Mouse (Mus musculus) intestine, postnatal 0 days (tissue): ENCODE results near the gene Macrod1. TPM values are rescaled to one million over a fixed set of nuclear protein-coding genes. Genes with fewer than 3 reads are reported as not detected.

Experiments used
- ATAC-seq: fragments of 200-750 bp; cut with Nextera tagmentation; 2 replicates; pipeline ENCODE4 v1.8.0; 2017; ENCODE audit warnings: mild to moderate bottlenecking, moderate TSS enrichment, moderate library complexity
- H3K27ac ChIP-seq: fragments of 300-500 bp; sonication (generic); 2 replicates; pipeline ENCODE4 v1.5.1; 2014; ENCODE audit warnings: mild to moderate bottlenecking, low read depth, low read length, moderate library complexity
- H3K27me3 ChIP-seq: fragments of 300-500 bp; sonication (generic); replicated peaks from 2 replicates; pipeline ENCODE4 v1.6.1; 2014; ENCODE audit warnings: low read length, mixed read lengths; ENCODE audit not compliant: control insufficient read depth, insufficient read depth
- H3K36me3 ChIP-seq: fragments of 300-500 bp; sonication (generic); 2 replicates; pipeline ENCODE4 v1.6.1; 2014; ENCODE audit warnings: mild to moderate bottlenecking, moderate library complexity; ENCODE audit not compliant: control insufficient read depth, insufficient read depth
- H3K4me1 ChIP-seq: fragments of 300-500 bp; sonication (generic); replicated peaks from 2 replicates; pipeline ENCODE4 v1.6.1; 2014; ENCODE audit warnings: antibody characterized with exemption, low read length, mixed read lengths; ENCODE audit not compliant: control insufficient read depth, insufficient read depth
- H3K4me2 ChIP-seq: fragments of 300-500 bp; sonication (generic); replicated peaks from 2 replicates; pipeline ENCODE4 v1.6.1; 2014; ENCODE audit warnings: low read depth, mild to moderate bottlenecking, moderate library complexity
- H3K4me3 ChIP-seq: fragments of 300-500 bp; sonication (generic); 2 replicates; pipeline ENCODE4 v1.5.1; 2014; ENCODE audit warnings: low read depth, low read length
- H3K9ac ChIP-seq: fragments of 300-500 bp; sonication (generic); 2 replicates; pipeline ENCODE4 v1.6.1; 2014; ENCODE audit warnings: mild to moderate bottlenecking, low read depth, low read length
- H3K9me3 ChIP-seq: fragments of 300-500 bp; sonication (generic); 2 replicates; pipeline ENCODE4 v1.6.1; 2016; ENCODE audit warnings: mixed run types; ENCODE audit not compliant: control insufficient read depth
- CTCF ChIP-seq: sonication (generic); IDR thresholded peaks from 2 replicates; pipeline ENCODE4 v1.5.1; 2016; ENCODE audit warnings: low read depth, mild to moderate bottlenecking, control low read depth, antibody characterized with exemption, moderate library complexity
- WGBS: fragments of 180-500 bp; shearing (Covaris S2); extraction: QIAGEN DNeasy Blood & Tissue Kit; methylation state at CpG from one replicate; pipeline ENCODE4 v1.1.7; 2014; 5-methylcytosine and 5-hydroxymethylcytosine counted together
- polyA plus RNA-seq: library from polyadenylated mRNA; unstranded; fragments of >200 nt; fragmentation: Nextera tagmentation; extraction: Ambion mirVana; gene quantifications from 2 replicates; pipeline ENCODE4 v1.2.1, GENCODE M21; 2015

The Macrod1 gene
- polyA plus RNA-seq, 1 experiment from 2014 or later: 15.1 TPM

DNA sequence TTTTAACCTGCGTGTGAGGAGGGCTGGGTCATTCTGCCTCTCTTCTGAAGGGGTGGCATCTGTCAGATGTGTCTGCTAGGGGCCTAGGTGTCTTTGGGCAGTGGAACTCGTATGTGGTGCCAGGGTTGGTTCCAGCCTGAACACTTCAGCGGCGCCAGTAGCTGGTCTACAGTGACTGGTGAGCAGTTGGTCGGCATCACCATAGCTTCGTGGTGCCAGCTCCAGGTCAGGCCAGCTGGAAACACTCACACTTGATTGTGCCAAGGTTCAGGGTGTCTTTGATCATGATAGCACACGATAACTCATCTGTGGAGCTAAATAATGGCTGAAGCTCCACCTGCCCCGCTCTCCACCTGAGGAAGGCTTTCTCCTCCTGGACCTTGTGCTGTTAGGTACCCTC lies 6.3 kb downstream of the Macrod1 start:
- no peak for TF ChIP-seq CTCF
- 86% methylated on average over 8 of the region's 8 CpGs for WGBS

DNA sequence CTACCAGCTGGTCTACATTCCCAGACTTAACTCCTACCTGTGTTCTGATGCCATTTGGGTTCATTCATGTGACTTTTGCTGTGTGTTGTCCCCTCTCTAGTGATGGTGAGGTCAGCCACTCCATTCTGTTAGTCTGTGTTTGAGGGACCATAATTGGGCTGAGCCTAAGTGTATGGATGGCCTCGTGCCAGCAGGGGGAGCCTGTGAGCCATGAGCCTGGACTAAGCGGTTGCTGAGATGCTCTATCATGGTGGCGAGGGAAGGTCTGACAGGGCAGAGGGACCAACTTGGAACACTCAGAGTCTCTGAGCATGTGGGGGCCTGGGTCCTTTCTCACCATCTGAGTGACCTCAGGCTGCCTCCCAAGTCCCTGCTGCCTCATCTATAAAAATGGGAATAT lies 8.0 kb downstream of the Macrod1 start:
- TF ChIP-seq CTCF: peak; percentile 100
- WGBS: 8% methylated on average over 3 of the region's 3 CpGs
- no peak overlapping the region for H3K4me3 ChIP-seq

More for the DNA sequence above, 6.3 kb downstream of the Macrod1 start:
- Histone ChIP-seq H3K9me3 (no peaks in the 10 kb centered on the region), H3K4me2 (no peak overlapping the region), H3K36me3 (no peaks in the 10 kb centered on the region), H3K27me3 (0 out of 2 replicates have a peak, but pooled peaks cover 4% of the 10 kb centered on the region), H3K4me3 (no peak overlapping the region), H3K9ac (no peak overlapping the region), H3K27ac (no peak overlapping the region), H3K4me1 (0 out of 2 replicates have a peak, but pooled peaks cover 4% of the 10 kb centered on the region)
- no peak for ATAC-seq

DNA sequence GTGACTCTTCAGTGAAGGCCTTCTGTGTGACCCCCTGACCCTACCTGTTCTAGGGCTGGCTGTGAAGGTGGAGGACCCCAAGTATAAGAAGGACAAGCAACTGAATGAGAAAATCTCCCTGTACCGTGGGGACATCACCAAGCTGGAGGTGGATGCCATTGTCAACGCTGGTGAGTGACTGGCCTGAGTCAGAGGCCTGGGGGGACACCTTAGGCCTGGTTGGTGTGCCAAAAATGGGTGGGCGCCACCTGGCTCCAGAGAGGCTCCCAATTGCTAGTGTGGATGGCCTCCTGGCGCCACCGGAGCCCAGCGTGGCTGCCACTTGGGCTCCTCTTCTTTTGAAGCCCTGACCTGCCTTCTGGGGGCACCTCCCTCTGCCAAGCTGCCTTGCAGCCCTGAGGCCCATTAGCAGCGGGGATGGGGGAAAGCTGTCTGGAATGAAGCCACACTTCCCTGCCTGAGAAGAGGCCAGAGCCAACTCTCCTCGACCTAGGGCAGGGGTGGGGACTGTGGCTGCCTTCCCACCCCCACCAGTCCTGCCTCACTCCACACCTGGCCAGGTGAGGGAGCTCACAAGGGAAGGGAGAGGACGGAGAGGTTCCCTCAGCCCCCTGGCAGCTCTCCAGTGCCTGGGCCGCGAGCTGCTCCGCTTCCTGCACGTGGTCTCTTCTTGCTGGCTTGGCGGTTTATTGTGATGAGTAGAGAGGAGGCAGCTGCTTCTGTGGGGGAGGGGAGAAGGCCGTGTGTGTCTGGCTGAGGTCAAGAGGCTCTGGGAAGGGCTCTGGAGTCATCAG lies 9.6 kb downstream of the Macrod1 start:
- 0 out of 2 replicates have a peak, but pooled peaks cover 4% of the 10 kb centered on the region for H3K4me1 ChIP-seq
- H3K27me3 ChIP-seq: peaks cover 6% of the 10 kb centered on the region; the same call in 1 of the 2 replicates
- no peak overlapping the region for H3K4me3 ChIP-seq
- H3K9me3 ChIP-seq: no peaks in the 10 kb centered on the region
- H3K27ac ChIP-seq: no peak overlapping the region
- peak overlapping the region; percentile 21; the same call in 1 of the 2 replicates for H3K4me2 ChIP-seq
- H3K36me3 ChIP-seq: no peaks in the 10 kb centered on the region
- ATAC-seq: peak; percentile 60
- no peak overlapping the region for H3K9ac ChIP-seq
- TF ChIP-seq CTCF: peak; percentile 22
- WGBS: 41% methylated on average over 15 of the region's 15 CpGs

More for the DNA sequence above, 8.0 kb downstream of the Macrod1 start:
- no peaks in the 10 kb centered on the region for H3K9me3 ChIP-seq
- H3K36me3 ChIP-seq: no peaks in the 10 kb centered on the region
- H3K4me2 ChIP-seq: no peak overlapping the region
- 0 out of 2 replicates have a peak, but pooled peaks cover 4% of the 10 kb centered on the region for H3K4me1 ChIP-seq
- H3K9ac ChIP-seq: no peak overlapping the region
- peak; percentile 57 for ATAC-seq
- H3K27ac ChIP-seq: no peak overlapping the region
- H3K27me3 ChIP-seq: peaks cover 6% of the 10 kb centered on the region; the same call in 1 of the 2 replicates

DNA sequence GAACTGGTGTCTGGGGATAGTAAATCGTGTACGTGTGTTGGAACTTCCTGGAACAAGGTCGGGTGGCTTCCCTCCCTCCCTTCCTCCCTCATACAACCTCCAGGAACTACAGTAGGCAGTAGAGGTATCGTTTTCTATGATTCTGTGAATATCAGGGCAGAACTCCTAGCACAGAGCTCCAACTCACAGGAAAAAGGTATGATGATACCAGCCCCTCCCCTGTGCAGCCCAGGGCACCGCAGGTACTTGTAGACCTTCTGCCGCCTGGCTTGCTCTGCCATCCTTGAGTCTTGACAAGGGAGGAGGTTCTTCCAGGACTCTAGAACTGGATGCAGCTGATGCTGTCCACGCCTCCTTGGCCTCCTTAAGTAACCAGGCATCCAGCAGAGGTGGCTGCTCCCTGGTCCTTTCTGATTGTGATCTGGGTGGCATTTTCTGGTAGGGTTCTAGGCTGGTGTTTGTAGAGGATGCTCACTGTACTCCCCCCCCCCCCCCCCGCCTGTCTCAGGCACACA lies 10.3 kb downstream of the Macrod1 start:
- ATAC-seq: no peak
- no peak overlapping the region for H3K4me3 ChIP-seq
- no peak for TF ChIP-seq CTCF
- no peak overlapping the region for H3K9ac ChIP-seq
- H3K36me3 ChIP-seq: no peaks in the 10 kb centered on the region
- H3K4me2 ChIP-seq: peak overlapping the region; percentile 21; the same call in 1 of the 2 replicates
- 33% methylated on average over 7 of the region's 8 CpGs for WGBS
- H3K27me3 ChIP-seq: peaks cover 6% of the 10 kb centered on the region; the same call in 1 of the 2 replicates
- no peaks in the 10 kb centered on the region for H3K9me3 ChIP-seq
- no peak overlapping the region for H3K27ac ChIP-seq
- 0 out of 2 replicates have a peak, but pooled peaks cover 4% of the 10 kb centered on the region for H3K4me1 ChIP-seq

DNA sequence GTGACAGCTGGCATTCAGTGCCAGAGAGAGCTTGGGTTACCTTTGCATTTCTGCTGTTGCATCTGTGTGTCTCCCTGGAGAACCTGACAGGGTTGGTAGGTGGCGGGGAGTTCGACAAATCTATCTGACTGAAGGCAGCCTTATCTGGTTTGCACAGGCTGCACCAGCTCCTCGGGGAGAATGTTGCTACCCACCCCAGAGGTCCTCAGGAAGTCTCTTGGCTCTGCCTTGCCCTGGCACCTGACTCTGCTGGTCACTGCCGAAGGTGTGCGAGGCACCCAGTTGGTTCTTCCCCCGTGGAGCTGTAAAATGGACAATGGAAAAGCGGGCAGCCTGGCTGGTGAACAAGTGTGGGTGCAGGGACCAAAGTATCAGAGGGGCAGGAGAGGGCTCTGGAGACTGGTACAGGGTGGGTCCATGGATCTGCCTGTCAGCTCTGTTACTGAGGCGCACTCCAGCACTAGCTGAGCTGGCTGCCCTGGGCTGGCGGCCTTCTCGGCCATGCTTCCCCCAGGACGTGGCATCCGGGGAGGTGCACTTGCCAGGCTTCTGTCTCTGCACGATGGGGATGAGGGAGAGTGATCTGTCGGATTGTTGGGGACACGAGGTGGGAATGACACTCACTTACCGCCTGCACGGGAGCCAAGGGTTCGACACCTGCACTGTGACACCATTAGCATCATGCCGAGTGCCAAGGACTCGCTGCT lies 10.9 kb downstream of the Macrod1 start:
- ATAC-seq: no peak
- Histone ChIP-seq H3K9me3 (no peaks in the 10 kb centered on the region), H3K27me3 (peaks cover 6% of the 10 kb centered on the region; the same call in 1 of the 2 replicates), H3K4me1 (0 out of 2 replicates have a peak, but pooled peaks cover 4% of the 10 kb centered on the region), H3K4me2 (no peak overlapping the region), H3K27ac (no peak overlapping the region), H3K4me3 (no peak overlapping the region), H3K36me3 (no peaks in the 10 kb centered on the region), H3K9ac (no peak overlapping the region)
- TF ChIP-seq CTCF: no peak
- WGBS: 55% methylated on average over 20 of the region's 20 CpGs

DNA sequence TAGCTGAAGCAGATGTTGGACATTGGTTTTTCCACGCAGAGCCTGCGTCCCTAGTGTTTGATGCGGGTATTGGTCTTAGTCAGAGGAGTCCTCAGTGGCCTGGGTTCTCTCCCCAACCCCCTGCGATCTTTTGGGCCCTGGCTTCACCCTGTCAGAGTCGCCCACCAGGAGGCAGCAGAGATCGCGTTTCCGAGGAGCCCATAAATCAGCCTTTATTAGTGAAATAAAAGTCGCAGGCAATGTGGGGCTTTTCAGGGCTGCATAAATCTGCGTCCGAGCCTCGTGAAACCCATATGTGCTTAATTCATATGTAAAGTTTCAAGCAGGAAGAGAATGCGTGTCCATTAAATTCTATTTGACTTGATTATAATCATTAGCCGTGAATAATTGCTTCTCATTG lies 11.5 kb downstream of the Macrod1 start:
- 8% methylated on average over 14 of the region's 14 CpGs for WGBS
- H3K9me3 ChIP-seq: no peaks in the 10 kb centered on the region
- H3K27me3 ChIP-seq: peaks cover 6% of the 10 kb centered on the region; the same call in 1 of the 2 replicates
- no peak overlapping the region for H3K9ac ChIP-seq
- ATAC-seq: no peak
- H3K36me3 ChIP-seq: no peaks in the 10 kb centered on the region
- TF ChIP-seq CTCF: peak; percentile 89
- H3K4me1 ChIP-seq: 0 out of 2 replicates have a peak, but pooled peaks cover 4% of the 10 kb centered on the region
- H3K27ac ChIP-seq: no peak overlapping the region
- no peak overlapping the region for H3K4me3 ChIP-seq
- no peak overlapping the region for H3K4me2 ChIP-seq
